Mouse (Mus musculus) ES-Bruce4 (cell line): ENCODE results near the gene Zfp36l1.

Experiments used
- CTCF ChIP-seq: IDR thresholded peaks from one replicate; pipeline ENCODE4 v1.8.1; 2011; ENCODE audit warnings: low read depth, low read length
- EP300 ChIP-seq: IDR thresholded peaks from 2 replicates; pipeline ENCODE4 v1.6.1; 2011; ENCODE audit warnings: low read depth, low read length; ENCODE audit not compliant: insufficient read depth
- POLR2A ChIP-seq: IDR thresholded peaks from one replicate; pipeline ENCODE4 v1.8.1; 2011; ENCODE audit warnings: low read length; ENCODE audit not compliant: insufficient read depth

GRCm38 (mm10) chr12:80112071-80112660, 647 bp downstream of the Zfp36l1 start:
- TF ChIP-seq POLR2A (no peak), CTCF (no peak), EP300 (no peak)
